Mouse (Mus musculus) C2C12 (cell line): Measurements from ENCODE around the gene Klhl13. TPM values are rescaled to one million over a fixed set of nuclear protein-coding genes. Genes with fewer than 3 reads are reported as not detected.

Experiments
- H3K27me3 ChIP-seq: one replicate; pipeline ENCODE4 v1.6.1; 2011; ENCODE audit not compliant: control insufficient read depth, insufficient read depth, insufficient read length
- H3K36me3 ChIP-seq: one replicate; pipeline ENCODE4 v1.6.1; 2011; ENCODE audit not compliant: control insufficient read depth, insufficient read depth
- H3K4me3 ChIP-seq: one replicate; pipeline ENCODE4 v1.5.1; 2011; ENCODE audit warnings: mild to moderate bottlenecking, control low read depth; ENCODE audit not compliant: poor library complexity, insufficient read depth, severe bottlenecking
- H3K79me2 ChIP-seq: one replicate; pipeline ENCODE4 v1.6.1; 2011; ENCODE audit not compliant: control insufficient read depth, insufficient read depth
- H3K79me3 ChIP-seq: one replicate; pipeline ENCODE4 v1.6.1; 2011; ENCODE audit warnings: low read depth, control low read depth
- H3ac ChIP-seq: one replicate; pipeline ENCODE3; 2011; ENCODE audit warnings: low read depth; ENCODE audit not compliant: control insufficient read depth, insufficient read length
- CEBPB ChIP-seq: IDR thresholded peaks from one replicate; pipeline ENCODE4 v1.6.1; 2011; ENCODE audit warnings: low read depth, mild to moderate bottlenecking, control low read depth, moderate library complexity
- CTCF ChIP-seq: IDR thresholded peaks from one replicate; pipeline ENCODE4 v1.5.1; 2011; ENCODE audit not compliant: control insufficient read depth, insufficient read depth, insufficient read length
- FOSL1 ChIP-seq: IDR thresholded peaks from one replicate; pipeline ENCODE4 v1.8.0; 2011; ENCODE audit warnings: mild to moderate bottlenecking, low read length; ENCODE audit not compliant: poor library complexity, insufficient read depth, severe bottlenecking
- MAX ChIP-seq: IDR thresholded peaks from one replicate; pipeline ENCODE4 v1.6.1; 2011; ENCODE audit warnings: mild to moderate bottlenecking, control low read depth
- MYOD1 ChIP-seq: IDR thresholded peaks from one replicate; pipeline ENCODE4 v1.6.1; 2011; ENCODE audit warnings: low read depth; ENCODE audit not compliant: control insufficient read depth, insufficient read length
- MYOG ChIP-seq: IDR thresholded peaks from one replicate; pipeline ENCODE4 v1.6.1; 2011; ENCODE audit not compliant: control insufficient read depth, insufficient read length; ENCODE audit errors: extremely low read depth
- USF1 ChIP-seq: IDR thresholded peaks from one replicate; pipeline ENCODE4 v1.6.1; 2011; ENCODE audit warnings: low read depth, mild to moderate bottlenecking, control low read depth, moderate library complexity
- long read RNA-seq, 2 experiments: library from polyadenylated mRNA; unstranded; transcript quantifications; one replicate each; pipeline ENCODE4 v2.0.0; 2019 to 2020
- polyA plus RNA-seq: library from polyadenylated mRNA; unstranded; fragments of >200 nt; fragmentation: generic; extraction: Trizol; gene quantifications from one replicate; pipeline ENCODE4 v1.2.1, GENCODE M21; 2012; ENCODE audit warnings: missing spikeins

Gene Klhl13
- 0.04 TPM for polyA plus RNA-seq
- long read RNA-seq, experiment 1, partial matches to known transcripts, result 7 of 14 reads
- long read RNA-seq, experiment 1, other reads (novel, unspliced or antisense), result 5 of 14 reads
- long read RNA-seq, experiment 2, partial matches to known transcripts, result 3 of 6 reads
- long read RNA-seq, experiment 2, other reads (novel, unspliced or antisense), result 3 of 6 reads

- Histone ChIP-seq H3ac (no peak within 1 kb of the TSS), H3K4me3 (no peak within 1 kb of the TSS), H3K79me2 (no peaks in the 10 kb centered on the region), H3K27me3 (no peaks in the 10 kb centered on the region), H3K36me3 (no peaks in the 10 kb centered on the region), H3K79me3 (no peaks in the 10 kb centered on the region)
- TF ChIP-seq USF1, result no peak
- no peak for TF ChIP-seq MAX
Observed at GRCm38 (mm10) chrX:23364514-23365381, at the start of gene Klhl13. Gene Klhl13, minus strand, starts transcription at chrX:23365082.

GRCm38 (mm10) chrX:23409296-23410149 lies 44.6 kb upstream of the Klhl13 start:
- no peak overlapping the region for H3ac ChIP-seq
- no peaks in the 10 kb centered on the region for H3K79me3 ChIP-seq
- no peak for TF ChIP-seq MYOG
- TF ChIP-seq MYOD1, result no peak
- TF ChIP-seq CEBPB, result no peak
- no peak for TF ChIP-seq FOSL1
- TF ChIP-seq USF1, result no peak
- no peak for TF ChIP-seq MAX
- no peak for TF ChIP-seq CTCF
- no peak overlapping the region for H3K4me3 ChIP-seq
- no peaks in the 10 kb centered on the region for H3K36me3 ChIP-seq
- H3K27me3 ChIP-seq, result no peaks in the 10 kb centered on the region
- no peaks in the 10 kb centered on the region for H3K79me2 ChIP-seq

DNA sequence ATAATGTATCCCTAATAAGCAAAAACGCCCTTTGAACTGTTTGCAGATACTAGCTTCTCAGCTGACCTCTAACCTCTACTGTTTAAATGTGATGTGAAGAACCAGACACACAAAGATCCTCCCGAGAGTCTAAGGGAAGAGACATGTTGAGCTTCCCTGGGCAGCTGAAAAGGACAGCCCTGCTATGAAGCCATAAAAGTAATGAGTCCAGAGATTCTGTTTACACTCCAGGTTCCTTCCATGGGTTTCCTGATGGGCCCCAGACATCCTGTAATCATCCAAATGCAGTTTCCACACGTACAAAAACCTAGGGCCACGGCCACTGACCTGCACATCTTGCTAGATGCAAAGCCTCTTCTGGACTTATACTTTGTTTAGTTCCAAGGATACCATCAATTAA lies 23.8 kb upstream of the Klhl13 start:
- H3ac ChIP-seq, result no peak overlapping the region

GRCm38 (mm10) chrX:23363441-23363840 lies 1.4 kb downstream of the Klhl13 start:
- no peak overlapping the region for H3ac ChIP-seq
- no peak overlapping the region for H3K4me3 ChIP-seq
- H3K79me3 ChIP-seq, result no peaks in the 10 kb centered on the region
- H3K27me3 ChIP-seq, result no peaks in the 10 kb centered on the region
- no peak for TF ChIP-seq CEBPB
- TF ChIP-seq MYOG, result no peak
- no peak for TF ChIP-seq MYOD1
- TF ChIP-seq USF1, result no peak
- no peak for TF ChIP-seq CTCF
- no peak for TF ChIP-seq FOSL1
- no peak for TF ChIP-seq MAX
- H3K36me3 ChIP-seq, result no peaks in the 10 kb centered on the region
- H3K79me2 ChIP-seq, result no peaks in the 10 kb centered on the region

More for the DNA sequence above, 23.8 kb upstream of the Klhl13 start:
- no peaks in the 10 kb centered on the region for H3K27me3 ChIP-seq
- H3K79me3 ChIP-seq, result no peaks in the 10 kb centered on the region
- H3K79me2 ChIP-seq, result no peaks in the 10 kb centered on the region
- no peak for TF ChIP-seq CEBPB
- TF ChIP-seq FOSL1, result no peak
- no peak for TF ChIP-seq MYOG
- no peak for TF ChIP-seq MYOD1
- no peak for TF ChIP-seq CTCF
- TF ChIP-seq USF1, result no peak
- no peak for TF ChIP-seq MAX
- no peak overlapping the region for H3K4me3 ChIP-seq
- H3K36me3 ChIP-seq, result no peaks in the 10 kb centered on the region

DNA sequence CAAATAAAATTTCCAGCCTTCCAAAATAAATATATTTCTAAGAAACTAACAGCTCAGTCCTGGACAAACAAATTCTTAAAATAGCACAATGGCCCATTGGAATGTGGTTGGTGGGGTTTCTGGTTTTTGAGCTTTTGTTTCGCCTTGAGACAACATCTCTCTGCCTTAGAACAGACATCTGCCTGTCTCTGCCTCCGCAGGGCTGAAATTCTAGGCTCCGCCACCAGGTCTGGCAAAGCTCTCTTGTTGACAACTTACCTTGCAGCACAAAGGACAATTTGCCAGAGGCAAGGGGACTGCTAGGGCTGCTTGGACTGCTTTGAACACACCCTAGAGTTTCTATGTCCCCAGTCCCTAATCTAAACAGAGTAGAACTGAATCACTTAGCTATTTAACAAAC lies 4.4 kb downstream of the Klhl13 start:
- no peaks in the 10 kb centered on the region for H3K36me3 ChIP-seq
- TF ChIP-seq MYOD1, result no peak
- H3K27me3 ChIP-seq, result no peaks in the 10 kb centered on the region
- no peaks in the 10 kb centered on the region for H3K79me3 ChIP-seq
- no peaks in the 10 kb centered on the region for H3K79me2 ChIP-seq
- no peak overlapping the region for H3K4me3 ChIP-seq
- no peak overlapping the region for H3ac ChIP-seq
